Mouse (Mus musculus) neural tube, embryonic 12.5 days (tissue): ENCODE measurements around the gene Phc2. TPM values are rescaled to one million over a fixed set of nuclear protein-coding genes. Genes with fewer than 3 reads are reported as not detected.

Source experiments
- ATAC-seq: fragments of 200-750 bp; cut with Nextera tagmentation; 2 replicates; pipeline ENCODE4 v1.8.0; 2017; ENCODE audit warnings: low read depth, mild to moderate bottlenecking, moderate TSS enrichment, moderate library complexity; ENCODE audit not compliant: low FRiP score
- H3K27ac ChIP-seq: fragments of 300-500 bp; sonication (generic); 2 replicates; pipeline ENCODE4 v1.5.1; 2016
- H3K27me3 ChIP-seq: fragments of 300-500 bp; sonication (generic); replicated peaks from 2 replicates; pipeline ENCODE4 v1.6.1; 2016; ENCODE audit warnings: mild to moderate bottlenecking
- H3K36me3 ChIP-seq: fragments of 300-500 bp; sonication (generic); 2 replicates; pipeline ENCODE4 v1.6.1; 2016; ENCODE audit warnings: mild to moderate bottlenecking
- H3K4me1 ChIP-seq: fragments of 300-500 bp; sonication (generic); 2 replicates; pipeline ENCODE4 v1.6.1; 2016
- H3K4me2 ChIP-seq: fragments of 300-500 bp; sonication (generic); replicated peaks from 2 replicates; pipeline ENCODE4 v1.6.1; 2016; ENCODE audit warnings: mild to moderate bottlenecking
- H3K4me3 ChIP-seq: fragments of 300-500 bp; sonication (generic); 2 replicates; pipeline ENCODE4 v1.5.1; 2016
- H3K9ac ChIP-seq: fragments of 300-500 bp; sonication (generic); 2 replicates; pipeline ENCODE4 v1.6.1; 2016; ENCODE audit warnings: mild to moderate bottlenecking
- H3K9me3 ChIP-seq: fragments of 300-500 bp; sonication (generic); 2 replicates; pipeline ENCODE4 v1.6.1; 2016; ENCODE audit warnings: mild to moderate bottlenecking
- WGBS: fragments of 180-500 bp; shearing (Covaris S2); methylation state at CpG from one replicate; pipeline ENCODE4 v1.1.7; 2016; 5-methylcytosine and 5-hydroxymethylcytosine counted together
- polyA plus RNA-seq: library from polyadenylated mRNA; unstranded; fragments of >200 nt; fragmentation: Nextera tagmentation; extraction: Ambion mirVana; gene quantifications from 2 replicates; pipeline ENCODE4 v1.2.1, GENCODE M21; 2016

The Phc2 gene
- polyA plus RNA-seq, 1 experiment from 2014 or later: 167 TPM

- H3K27me3 ChIP-seq: 0 out of 2 replicates have a peak, but pooled peaks cover 10% of the 10 kb centered on the region
- H3K36me3 ChIP-seq: peaks cover 15% of the 10 kb centered on the region
- peaks cover 49% of the 10 kb centered on the region for H3K4me1 ChIP-seq
- H3K4me3 ChIP-seq: peak overlapping the region; percentile 99
- peak overlapping the region; percentile 100 for H3K9ac ChIP-seq
- 1% methylated on average over 59 of the region's 68 CpGs for WGBS
- no peaks in the 10 kb centered on the region for H3K9me3 ChIP-seq
- H3K27ac ChIP-seq: peak overlapping the region; percentile 92
- ATAC-seq: peak; percentile 90
- peak overlapping the region; percentile 96 for H3K4me2 ChIP-seq
These were observed 72.7 kb downstream of the Phc2 start for GRCm38 (mm10) chr4:128727019-128727720.

DNA sequence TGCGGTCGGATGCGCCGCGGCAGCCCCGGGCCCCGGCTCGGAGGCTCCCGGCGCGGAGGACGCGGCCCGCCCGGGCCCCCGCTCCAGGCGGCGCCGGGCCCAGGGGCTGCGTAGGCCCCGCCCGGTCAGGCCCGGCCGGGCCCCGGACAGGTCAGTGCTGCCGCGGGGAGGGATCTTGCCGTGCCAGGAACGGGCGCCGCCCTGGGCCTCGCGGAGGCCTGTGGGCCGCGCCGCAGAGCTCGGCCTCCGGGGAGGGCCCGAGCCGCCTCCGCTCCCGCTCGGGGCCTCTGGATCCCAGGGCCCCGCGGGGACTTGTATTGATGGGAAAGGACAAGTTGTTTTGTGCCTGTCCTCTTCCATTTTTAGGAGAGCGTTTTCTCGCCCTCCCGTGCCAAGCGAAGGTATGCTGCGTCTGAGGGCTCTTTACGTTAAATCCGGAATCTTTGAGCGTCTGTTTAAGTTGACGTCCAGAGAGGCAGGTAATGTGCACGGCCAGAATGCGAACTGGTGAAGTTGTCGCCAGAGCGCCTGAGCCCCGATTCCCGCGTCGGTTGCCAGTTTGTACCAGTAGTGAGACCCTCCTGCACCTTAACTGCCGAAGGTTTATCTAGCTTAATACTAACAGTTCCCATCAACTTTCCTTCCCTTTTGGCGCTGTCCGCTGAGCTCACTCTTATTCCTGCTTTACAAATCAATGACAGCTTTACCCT lies 73.4 kb downstream of the Phc2 start:
- peak; percentile 49 for ATAC-seq
- peak overlapping the region; percentile 96 for H3K4me2 ChIP-seq
- H3K9ac ChIP-seq: peak overlapping the region; percentile 100

GRCm38 (mm10) chr4:128728431-128728851 lies 73.9 kb downstream of the Phc2 start:
- Histone ChIP-seq H3K4me3 (peak overlapping the region; percentile 99), H3K36me3 (peaks cover 15% of the 10 kb centered on the region; the same call in 1 of the 2 replicates), H3K4me2 (peak overlapping the region; percentile 96), H3K27ac (peak overlapping the region; percentile 92; the same call in 1 of the 2 replicates), H3K27me3 (0 out of 2 replicates have a peak, but pooled peaks cover 4% of the 10 kb centered on the region), H3K4me1 (peaks cover 58% of the 10 kb centered on the region), H3K9ac (peak overlapping the region; percentile 100), H3K9me3 (no peaks in the 10 kb centered on the region)
- no peak for ATAC-seq
- 1% methylated on average over 5 of the region's 5 CpGs for WGBS

More for the DNA sequence above, 73.4 kb downstream of the Phc2 start:
- peaks cover 53% of the 10 kb centered on the region for H3K4me1 ChIP-seq
- H3K9me3 ChIP-seq: no peaks in the 10 kb centered on the region
- 0 out of 2 replicates have a peak, but pooled peaks cover 9% of the 10 kb centered on the region for H3K27me3 ChIP-seq
- H3K4me3 ChIP-seq: peak overlapping the region; percentile 99
- peak overlapping the region; percentile 92 for H3K27ac ChIP-seq
- H3K36me3 ChIP-seq: peaks cover 15% of the 10 kb centered on the region
- WGBS: under 1% methylated on average over 63 of the region's 65 CpGs

DNA sequence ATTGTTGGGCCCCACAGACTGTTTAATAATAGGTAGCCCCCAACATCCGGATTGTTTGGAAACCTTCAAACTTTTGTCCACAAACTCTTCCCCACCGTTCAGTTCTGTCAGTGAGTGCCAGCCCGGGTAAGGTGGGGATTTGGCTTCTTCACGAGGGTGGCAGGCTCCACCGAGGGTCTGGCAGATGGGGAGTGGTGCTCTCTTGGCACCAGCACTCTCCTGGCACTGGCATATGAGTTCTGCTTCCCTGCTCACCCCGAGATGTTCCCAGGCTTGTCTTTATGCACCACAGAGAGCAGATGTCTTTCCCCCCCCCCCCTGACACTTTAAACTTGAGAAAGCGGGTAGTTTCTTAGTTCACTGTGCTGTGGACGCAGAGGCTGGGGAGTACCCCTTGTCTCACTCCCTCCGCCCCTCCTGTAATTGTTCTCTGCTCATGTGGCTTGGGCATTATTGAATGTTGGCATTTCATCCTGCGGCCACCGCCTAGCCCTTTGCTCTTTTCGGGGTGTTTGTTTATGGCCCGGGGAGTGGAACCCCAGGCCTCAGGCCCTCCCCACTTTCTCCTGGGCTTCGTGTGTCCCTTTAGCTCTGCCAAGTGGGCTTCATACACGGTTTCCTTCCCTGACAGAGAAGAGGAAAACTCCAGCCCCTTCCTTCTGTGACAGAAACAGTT lies 74.7 kb downstream of the Phc2 start:
- H3K4me3 ChIP-seq: peak overlapping the region; percentile 99
- peaks cover 15% of the 10 kb centered on the region; the same call in 1 of the 2 replicates for H3K36me3 ChIP-seq
- no peaks in the 10 kb centered on the region for H3K9me3 ChIP-seq
- no peaks in the 10 kb centered on the region for H3K27me3 ChIP-seq
- peaks cover 60% of the 10 kb centered on the region for H3K4me1 ChIP-seq
- H3K4me2 ChIP-seq: peak overlapping the region; percentile 96
- H3K27ac ChIP-seq: no peak overlapping the region
- whole genome bisulfite sequencing: 11% methylated on average over 15 of the region's 15 CpGs
- H3K9ac ChIP-seq: peak overlapping the region; percentile 100
- no peak for ATAC-seq

GRCm38 (mm10) chr4:128729709-128730037 lies 75.2 kb downstream of the Phc2 start:
- H3K27me3 ChIP-seq: no peaks in the 10 kb centered on the region
- WGBS: 29% methylated on average over 5 of the region's 5 CpGs
- H3K9me3 ChIP-seq: no peaks in the 10 kb centered on the region
- peak overlapping the region; percentile 100 for H3K9ac ChIP-seq
- peaks cover 65% of the 10 kb centered on the region for H3K4me1 ChIP-seq
- no peak for ATAC-seq
- H3K36me3 ChIP-seq: peaks cover 20% of the 10 kb centered on the region; the same call in 1 of the 2 replicates
- no peak overlapping the region for H3K27ac ChIP-seq
- H3K4me3 ChIP-seq: peak overlapping the region; percentile 99
- H3K4me2 ChIP-seq: peak overlapping the region; percentile 96

DNA sequence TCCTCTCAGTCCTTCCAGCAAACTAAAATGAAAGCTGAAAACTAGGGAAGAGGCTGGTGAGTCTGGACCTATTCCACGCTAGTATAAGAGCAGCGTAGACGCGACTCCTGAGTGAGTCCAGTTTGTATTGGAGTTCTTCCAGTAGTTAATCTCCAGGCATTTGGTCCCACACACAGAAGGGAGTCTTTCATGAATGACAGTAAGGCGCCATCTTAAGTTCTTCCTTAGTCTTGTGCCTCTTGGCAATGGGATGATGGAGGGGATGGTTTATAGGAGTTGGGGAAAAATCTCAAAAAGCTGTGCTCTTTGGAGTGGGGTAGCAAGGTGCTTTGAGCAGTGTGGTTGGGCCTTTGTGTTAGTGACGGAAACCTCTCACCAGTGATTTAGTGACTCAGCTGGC lies 75.8 kb downstream of the Phc2 start:
- ATAC-seq: no peak
- Histone ChIP-seq H3K9me3 (no peaks in the 10 kb centered on the region), H3K27ac (no peak overlapping the region), H3K27me3 (no peaks in the 10 kb centered on the region), H3K4me3 (peak overlapping the region; percentile 99), H3K9ac (peak overlapping the region; percentile 100; the same call in 1 of the 2 replicates), H3K36me3 (peaks cover 22% of the 10 kb centered on the region; the same call in 1 of the 2 replicates), H3K4me2 (peak overlapping the region; percentile 96), H3K4me1 (peaks cover 71% of the 10 kb centered on the region)
- 64% methylated on average over 6 of the region's 6 CpGs for WGBS

GRCm38 (mm10) chr4:128732794-128733193 lies 78.3 kb downstream of the Phc2 start:
- Histone ChIP-seq H3K9me3 (no peaks in the 10 kb centered on the region), H3K27ac (no peak overlapping the region), H3K9ac (no peak overlapping the region), H3K4me1 (peaks cover 86% of the 10 kb centered on the region), H3K4me3 (no peak overlapping the region), H3K4me2 (0 out of 2 replicates have a peak overlapping the region, but pooled peaks have one; percentile 32), H3K36me3 (peaks cover 26% of the 10 kb centered on the region; the same call in 1 of the 2 replicates), H3K27me3 (no peaks in the 10 kb centered on the region)
- 72% methylated on average over 5 of the region's 5 CpGs for WGBS
- no peak for ATAC-seq

DNA sequence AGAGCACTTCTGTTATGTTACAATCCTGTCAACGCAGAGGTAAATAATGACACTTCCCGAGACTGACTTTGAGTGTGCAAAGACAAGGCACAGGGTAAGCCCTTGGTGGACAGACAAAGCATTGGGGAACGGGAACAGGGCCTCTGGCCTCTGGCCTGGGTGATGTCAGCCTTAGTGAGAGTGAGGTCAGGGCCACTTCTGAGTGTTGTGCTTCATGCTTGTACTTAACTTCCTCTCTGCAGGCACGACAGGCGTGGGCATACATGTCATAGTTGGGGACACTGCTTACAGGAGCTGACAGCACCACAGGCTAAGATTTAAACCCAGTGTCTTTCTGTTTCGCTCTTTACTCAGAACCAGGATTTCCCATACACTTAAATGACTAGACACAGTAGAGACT lies 79.0 kb downstream of the Phc2 start:
- peaks cover 91% of the 10 kb centered on the region for H3K4me1 ChIP-seq
- H3K36me3 ChIP-seq: peaks cover 26% of the 10 kb centered on the region; the same call in 1 of the 2 replicates
- H3K27ac ChIP-seq: no peak overlapping the region
- no peaks in the 10 kb centered on the region for H3K27me3 ChIP-seq
- ATAC-seq: no peak
- peak overlapping the region; percentile 46 for H3K4me2 ChIP-seq
- peak overlapping the region; percentile 36 for H3K9ac ChIP-seq
- no peaks in the 10 kb centered on the region for H3K9me3 ChIP-seq
- 43% methylated on average over 6 of the region's 6 CpGs for WGBS
- no peak overlapping the region for H3K4me3 ChIP-seq

DNA sequence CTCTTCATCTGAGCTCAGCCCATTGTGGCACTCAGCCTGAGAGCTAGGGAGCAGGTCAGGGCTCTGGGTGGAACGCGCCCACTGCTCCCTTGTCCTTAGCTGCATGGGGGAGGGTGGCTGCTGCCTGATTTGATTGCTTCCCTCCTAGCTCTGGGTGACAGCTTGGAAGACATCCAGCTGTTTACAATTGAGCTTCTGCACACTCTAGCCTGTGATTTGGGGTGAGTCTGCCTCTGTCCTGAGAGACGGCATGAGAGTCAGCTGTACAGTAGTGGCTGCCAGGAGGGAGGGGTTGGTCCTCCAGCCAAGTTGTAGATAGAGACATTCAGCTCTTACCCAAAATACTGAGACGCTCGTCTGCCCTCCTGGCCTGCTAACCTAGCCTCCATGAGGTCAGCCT lies 79.7 kb downstream of the Phc2 start:
- no peak; the same call in 1 of the 2 replicates for ATAC-seq
- whole genome bisulfite sequencing: 43% methylated on average over 5 of the region's 5 CpGs
- Histone ChIP-seq H3K36me3 (peaks cover 26% of the 10 kb centered on the region; the same call in 1 of the 2 replicates), H3K4me1 (peaks cover 84% of the 10 kb centered on the region), H3K9ac (peak overlapping the region; percentile 36), H3K9me3 (no peaks in the 10 kb centered on the region), H3K4me3 (no peak overlapping the region), H3K4me2 (peak overlapping the region; percentile 46), H3K27me3 (no peaks in the 10 kb centered on the region), H3K27ac (peak overlapping the region; percentile 47; the same call in 1 of the 2 replicates)

DNA sequence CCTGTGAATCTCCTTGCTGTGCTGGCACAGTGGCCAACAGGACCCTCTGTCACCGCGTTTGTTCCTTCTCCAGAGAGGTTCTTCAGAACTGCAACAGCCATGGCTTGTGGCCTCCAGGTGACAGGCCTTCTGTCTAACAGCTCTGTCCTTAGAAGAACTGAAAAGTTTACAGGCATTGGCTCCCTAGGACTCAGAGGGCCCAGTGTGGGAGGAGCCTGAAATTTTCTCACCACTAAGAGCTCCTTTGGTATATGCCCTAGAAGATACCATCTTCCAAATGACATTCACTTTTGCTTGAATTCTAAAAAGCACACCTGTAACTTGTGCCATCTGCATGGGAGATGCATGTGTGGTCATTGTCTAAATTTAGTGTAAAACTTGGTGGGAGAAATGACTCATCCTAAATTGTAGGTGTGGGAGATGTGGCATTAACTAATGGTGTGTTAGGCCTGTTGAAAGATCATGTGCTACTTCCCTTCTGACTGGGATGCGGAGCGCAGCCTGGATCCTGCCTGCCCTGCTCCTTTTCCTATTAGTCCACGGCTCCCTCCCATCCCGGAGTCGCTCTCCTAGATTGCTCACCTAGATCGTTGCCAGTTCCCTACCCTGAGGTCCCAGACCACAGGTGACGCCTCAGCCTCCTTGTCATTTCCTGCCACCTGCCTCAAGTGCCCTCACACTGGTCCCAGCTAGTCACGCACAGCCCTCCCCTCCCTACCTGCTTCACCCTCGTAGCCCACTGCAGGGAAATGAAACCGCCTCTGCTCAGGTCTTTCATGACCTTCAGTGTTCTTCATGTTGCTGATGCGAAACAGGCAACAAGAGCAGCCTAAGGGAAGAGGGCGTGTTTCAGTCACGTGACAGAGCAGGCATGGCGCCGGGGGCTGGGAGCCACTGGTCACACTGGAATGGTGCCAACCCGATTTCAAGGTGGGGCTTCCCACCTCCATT lies 80.5 kb downstream of the Phc2 start:
- peak overlapping the region; percentile 36 for H3K9ac ChIP-seq
- H3K4me1 ChIP-seq: peaks cover 76% of the 10 kb centered on the region
- H3K36me3 ChIP-seq: peaks cover 26% of the 10 kb centered on the region; the same call in 1 of the 2 replicates
- H3K4me2 ChIP-seq: peak overlapping the region; percentile 46
- ATAC-seq: no peak
- no peak overlapping the region for H3K27ac ChIP-seq
- H3K4me3 ChIP-seq: no peak overlapping the region
- H3K9me3 ChIP-seq: no peaks in the 10 kb centered on the region
- H3K27me3 ChIP-seq: no peaks in the 10 kb centered on the region
- WGBS: 74% methylated on average over 18 of the region's 18 CpGs

DNA sequence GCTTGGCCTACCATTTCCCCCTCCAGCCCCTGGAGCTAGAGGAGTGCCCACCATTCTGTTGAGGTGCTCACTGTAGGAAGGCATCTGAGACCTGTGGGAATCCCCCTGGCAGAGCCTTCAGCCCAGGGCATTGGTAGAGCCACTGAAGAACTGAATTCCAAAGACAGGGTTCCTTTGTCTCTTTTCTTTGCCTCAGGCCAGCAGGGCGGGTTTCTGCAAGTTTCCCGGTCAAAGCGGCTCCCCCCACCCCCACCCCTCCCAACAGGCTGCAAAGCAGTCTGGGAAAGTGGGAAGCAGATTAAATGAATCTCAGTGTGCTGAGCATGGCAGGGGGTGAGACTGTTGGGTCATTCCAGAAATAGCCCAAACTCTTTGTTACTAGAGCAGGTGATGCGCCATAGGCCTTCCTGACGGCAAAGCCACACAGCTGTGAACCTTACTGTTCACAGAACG lies 82.7 kb downstream of the Phc2 start:
- no peaks in the 10 kb centered on the region for H3K27me3 ChIP-seq
- no peak overlapping the region for H3K4me3 ChIP-seq
- H3K36me3 ChIP-seq: peaks cover 11% of the 10 kb centered on the region; the same call in 1 of the 2 replicates
- 9% methylated on average over 6 of the region's 6 CpGs for WGBS
- peaks cover 63% of the 10 kb centered on the region for H3K4me1 ChIP-seq
- no peak overlapping the region for H3K9ac ChIP-seq
- peak overlapping the region; percentile 46 for H3K4me2 ChIP-seq
- peak; percentile 72 for ATAC-seq
- H3K27ac ChIP-seq: peak overlapping the region; percentile 23
- H3K9me3 ChIP-seq: no peaks in the 10 kb centered on the region
